Mouse (Mus musculus): ENCODE results near the gene Dnajb14.

DNA sequence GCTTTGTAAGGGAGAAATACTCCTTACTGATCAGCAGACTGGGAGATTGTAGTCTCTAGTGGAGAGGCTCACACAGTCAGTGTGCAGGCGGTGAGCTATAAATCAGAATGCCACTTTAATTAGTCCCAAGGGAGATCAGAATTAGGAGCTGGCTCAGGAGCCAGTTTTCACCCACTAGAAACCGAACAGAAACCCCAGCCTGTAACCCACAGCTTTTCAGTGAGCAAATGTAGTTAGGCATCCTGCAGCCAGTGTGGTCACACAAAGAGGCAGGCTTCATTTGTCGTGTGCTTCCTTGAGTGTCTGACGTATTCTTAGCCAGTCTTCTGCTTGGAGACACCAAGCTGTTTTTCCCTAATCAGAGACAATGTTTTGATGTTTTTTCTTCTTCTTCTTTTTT is 28.9 kb downstream of the Dnajb14 start:
- TF ChIP-seq CTCF (IDR thresholded peaks at IDR 0.05), result no peak
- TF ChIP-seq EP300 (IDR thresholded peaks at IDR 0.05), result no peak
